Mouse (Mus musculus) adrenal gland, adult (tissue): ENCODE data around the gene BC051142.
A peak's percentile ranks its signal among the peaks of the same experiment; 100 is the strongest.
"Not testable (repeated sequence)": the region's sequence is repeated elsewhere in the genome, so short reads cannot be mapped to it uniquely, and the experiment has no call there.

Experiments
- DNase-seq, 2 experiments: peaks; one replicate each; pipeline ENCODE4 v3.0.0; 2022 to 2023; ENCODE audit warnings: low spot score in 1 of 2; ENCODE audit not compliant: inconsistent age in 2 of 2

BC051142 gene

GRCm38 (mm10) chr17:34398058-34398710 lies 436 bp upstream of the BC051142 start:
- DNase-seq: peak; percentile 50 to 93

DNA sequence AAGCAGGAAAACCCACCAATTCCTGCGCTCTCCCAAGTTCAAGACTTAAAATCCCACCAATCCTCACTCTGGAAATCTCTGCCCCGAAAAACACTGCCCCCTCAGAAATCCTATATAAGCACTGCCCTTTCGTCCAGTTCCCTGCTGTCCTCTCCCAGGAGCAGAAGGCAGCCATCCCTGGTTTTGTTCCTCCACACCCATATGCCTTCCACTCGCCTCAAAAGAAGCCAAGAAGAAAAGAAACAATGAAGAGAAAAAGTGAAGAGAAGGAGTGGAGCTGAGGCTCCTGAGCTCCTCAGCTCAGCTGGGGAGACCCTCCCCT lies 735 bp downstream of the BC051142 start:
- peak in 1 of 2 experiments; percentile 27 for DNase-seq

DNA sequence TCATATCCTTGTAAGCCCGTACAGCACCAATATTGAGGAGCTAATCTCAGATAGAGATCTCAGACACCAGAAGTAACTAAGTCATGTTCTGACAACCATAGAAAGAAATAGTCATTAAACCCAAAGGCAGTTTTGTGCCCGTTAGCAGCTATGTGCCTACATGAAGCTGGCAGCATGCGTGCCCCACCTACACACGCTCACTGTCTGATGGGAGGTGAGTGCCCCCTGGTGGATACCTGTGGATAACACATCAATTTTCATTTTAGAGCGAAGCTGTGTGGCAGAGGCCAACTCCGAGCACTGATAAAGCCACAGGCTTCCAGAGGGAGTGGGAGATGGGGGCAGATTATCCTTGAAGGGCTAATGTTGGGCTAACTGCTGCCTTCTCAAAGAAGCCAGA lies 12.5 kb downstream of the BC051142 start:
- peak; percentile 65 to 90 for DNase-seq

DNA sequence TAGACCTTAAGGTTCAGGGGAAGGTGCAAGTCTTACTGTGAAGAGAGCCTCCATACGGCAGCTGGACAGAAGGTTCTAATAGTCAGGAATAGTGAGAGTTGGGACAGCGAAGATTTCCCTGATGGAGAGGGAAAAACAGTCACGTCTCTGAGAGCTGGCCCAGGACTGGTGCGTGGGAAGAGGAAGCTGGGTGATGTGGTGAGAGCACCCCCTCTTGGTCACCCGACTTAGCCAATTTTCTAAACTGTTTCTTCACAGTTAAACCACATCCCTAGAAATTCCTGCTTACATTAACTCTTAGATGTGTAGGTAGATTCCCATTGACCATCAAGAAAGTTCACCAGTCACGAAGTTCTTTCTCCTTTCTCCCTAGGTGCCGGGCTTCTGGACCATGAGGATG lies 21.4 kb downstream of the BC051142 start:
- DNase-seq: no peak

DNA sequence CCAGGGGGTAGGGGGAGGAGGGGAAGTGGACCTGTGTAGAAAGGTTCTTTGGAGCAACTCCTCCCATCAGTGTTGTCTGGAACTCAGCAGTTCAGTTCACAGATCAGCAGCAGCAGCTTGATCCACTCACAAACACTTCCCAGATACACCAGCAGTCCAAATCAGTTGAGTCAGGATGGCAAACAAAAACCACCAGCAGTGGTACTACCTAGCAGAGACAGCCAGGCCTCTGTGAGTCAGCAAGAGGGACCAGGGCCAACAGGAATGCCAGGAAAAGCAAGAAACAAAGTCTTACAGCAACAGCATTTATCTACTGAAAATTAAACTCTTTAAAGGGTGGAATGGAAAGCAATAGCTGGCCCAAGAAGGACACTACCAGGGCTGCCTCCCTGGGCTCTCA lies 29.0 kb downstream of the BC051142 start:
- DNase-seq: peak; percentile 26 to 39

- peak in 1 of 2 experiments; percentile 33 for DNase-seq
Measured at GRCm38 (mm10) chr17:34437120-34437519, 38.5 kb downstream of the BC051142 start.

DNA sequence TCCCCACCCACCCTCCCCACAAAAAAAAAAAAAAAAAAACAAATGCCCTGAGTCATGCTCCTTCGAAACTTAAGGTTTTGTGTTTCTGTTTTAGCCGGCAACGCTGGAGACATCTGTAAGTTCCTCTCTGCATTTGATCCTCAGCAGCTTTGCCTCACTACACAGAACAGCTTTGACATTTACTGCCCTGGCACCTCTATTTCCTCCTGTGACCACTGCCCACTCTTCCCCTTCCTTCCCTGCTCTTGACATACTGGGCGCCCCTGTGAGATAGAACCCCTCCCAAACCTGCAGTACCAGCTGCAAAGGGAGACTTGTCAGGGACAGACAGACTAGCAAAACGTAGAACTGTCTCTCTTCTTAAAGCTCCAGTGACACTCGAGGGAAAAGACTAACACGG lies 39.0 kb downstream of the BC051142 start:
- DNase-seq: peak in 1 of 2 experiments; percentile 20

DNA sequence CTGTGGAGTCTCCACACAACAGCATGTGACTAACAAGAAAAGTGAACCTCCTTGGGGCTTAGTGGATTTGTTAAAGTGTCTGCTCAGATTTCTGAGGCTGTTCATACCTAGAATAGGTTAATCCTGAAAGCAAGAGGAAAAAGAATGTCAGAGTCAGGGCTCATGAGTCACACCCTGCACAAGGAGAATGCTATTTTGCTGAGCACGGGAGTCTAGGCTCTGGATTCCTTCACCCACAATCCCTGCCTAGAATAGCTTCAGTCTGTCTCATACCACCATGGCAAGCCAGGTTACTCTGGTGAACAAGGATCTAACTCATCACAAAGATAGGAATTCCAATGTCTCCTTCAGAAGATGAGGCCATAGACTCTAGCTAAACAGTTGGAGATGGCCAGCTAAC lies 40.0 kb downstream of the BC051142 start:
- peak in 1 of 2 experiments; percentile 21 for DNase-seq

- peak in 1 of 2 experiments; percentile 60 for DNase-seq
Measured at GRCm38 (mm10) chr17:34439795-34440194, 41.2 kb downstream of the BC051142 start.

GRCm38 (mm10) chr17:34441990-34442389 lies 43.4 kb downstream of the BC051142 start:
- no peak for DNase-seq

DNA sequence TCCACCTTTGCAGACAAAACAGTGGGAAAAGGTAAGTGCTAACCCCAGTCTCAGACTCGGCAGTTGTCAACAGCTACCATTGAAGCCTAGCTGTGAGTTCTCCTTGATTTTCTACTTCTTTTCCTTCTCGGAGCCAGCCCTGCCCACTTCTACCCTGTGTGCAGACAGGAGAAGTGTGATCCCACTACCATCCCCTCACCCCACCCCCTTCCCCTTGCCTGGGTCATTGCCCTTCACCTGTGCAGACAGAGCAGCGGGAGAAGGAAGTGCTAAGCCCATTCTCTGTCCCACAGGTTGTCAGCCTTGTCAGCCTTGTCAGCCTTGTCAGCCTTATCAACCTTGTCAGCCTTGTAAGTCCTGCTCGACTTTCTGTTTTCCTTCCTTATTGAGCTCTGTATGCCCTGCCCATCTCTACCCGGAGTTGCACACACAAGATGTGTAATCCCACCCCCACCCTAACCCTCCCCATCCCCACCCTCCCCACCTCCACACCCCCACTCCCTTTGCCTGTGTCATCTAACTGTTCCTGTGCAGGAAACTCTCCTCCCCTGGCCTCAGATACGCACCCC lies 49.9 kb downstream of the BC051142 start:
- no peak for DNase-seq

- DNase-seq: no peak
Measured at GRCm38 (mm10) chr17:34457668-34458067, 59.0 kb downstream of the BC051142 start.

- no peak for DNase-seq
Measured at GRCm38 (mm10) chr17:34459255-34459654, 60.6 kb downstream of the BC051142 start.

- not testable (repeated sequence) for DNase-seq
Measured at GRCm38 (mm10) chr17:34465906-34466305, 67.3 kb downstream of the BC051142 start.

GRCm38 (mm10) chr17:34470491-34470890 lies 71.9 kb downstream of the BC051142 start:
- DNase-seq: no peak

GRCm38 (mm10) chr17:34475060-34475459 lies 76.4 kb downstream of the BC051142 start:
- DNase-seq: no peak

DNA sequence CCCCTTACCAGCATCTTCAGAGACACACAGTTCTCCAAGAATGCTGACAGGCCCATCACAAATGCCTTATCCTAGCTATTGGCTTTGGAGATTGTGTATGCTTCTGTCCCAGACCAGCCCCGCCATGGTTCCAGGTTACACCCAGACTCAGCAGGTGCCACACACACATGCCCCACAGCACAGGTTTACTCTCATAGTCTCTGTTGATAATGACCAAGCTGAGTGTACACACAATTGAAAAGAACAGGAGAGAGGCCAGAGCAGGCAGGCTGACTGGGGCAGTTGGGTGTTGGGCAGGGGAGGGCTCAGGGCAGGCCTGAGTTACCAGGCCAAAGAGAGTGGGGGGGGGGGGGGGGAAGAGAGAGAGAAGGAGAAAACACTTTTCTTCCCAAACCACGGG lies 77.8 kb downstream of the BC051142 start:
- DNase-seq: no peak

GRCm38 (mm10) chr17:34477238-34478013 lies 78.8 kb downstream of the BC051142 start, which contains the start of gene Btnl4:
Btnl4 (minus strand) TSS chr17:34477318.
- not testable (repeated sequence) for DNase-seq

DNA sequence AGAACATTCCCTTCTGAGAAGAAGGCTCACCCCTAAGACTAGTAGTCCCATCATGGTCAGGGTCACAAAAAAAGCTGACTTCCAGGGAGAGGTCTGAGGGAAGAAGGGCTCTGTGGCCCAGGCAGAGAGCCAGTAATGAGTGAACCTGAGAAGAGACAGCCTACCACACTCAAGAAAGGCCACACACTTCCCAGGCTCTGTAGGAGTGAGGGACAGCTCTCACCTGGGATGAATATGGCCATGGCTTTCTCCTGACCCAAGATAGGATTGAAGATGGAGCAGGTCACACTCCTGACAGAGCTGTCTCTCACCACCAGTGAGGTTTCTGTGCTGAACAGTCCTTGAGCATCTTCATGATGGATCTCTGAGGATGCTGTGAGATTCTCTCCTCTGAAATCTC lies 94.2 kb downstream of the BC051142 start:
- no peak for DNase-seq

GRCm38 (mm10) chr17:34495156-34495555 lies 96.5 kb downstream of the BC051142 start:
- not testable (repeated sequence) for DNase-seq

DNA sequence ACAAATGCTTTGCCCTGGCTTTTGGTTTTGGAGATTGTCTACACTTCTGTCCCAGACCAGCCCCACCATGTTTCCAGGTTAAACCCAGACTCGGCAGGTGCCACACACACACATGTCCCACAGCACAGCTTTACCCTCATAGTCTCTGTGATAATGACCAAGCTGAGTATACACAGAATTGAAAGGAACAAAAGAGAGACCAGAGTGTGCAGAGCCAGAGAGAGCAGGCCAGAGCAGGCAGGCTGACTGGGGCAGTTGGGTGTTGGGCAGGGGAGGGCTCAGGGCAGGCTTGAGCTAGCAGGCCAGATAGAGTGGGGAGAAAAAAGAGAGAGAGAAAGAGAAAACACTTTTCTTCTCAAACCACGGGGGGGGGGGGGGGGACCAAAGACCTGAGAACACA lies 97.9 kb downstream of the BC051142 start:
- no peak for DNase-seq

DNA sequence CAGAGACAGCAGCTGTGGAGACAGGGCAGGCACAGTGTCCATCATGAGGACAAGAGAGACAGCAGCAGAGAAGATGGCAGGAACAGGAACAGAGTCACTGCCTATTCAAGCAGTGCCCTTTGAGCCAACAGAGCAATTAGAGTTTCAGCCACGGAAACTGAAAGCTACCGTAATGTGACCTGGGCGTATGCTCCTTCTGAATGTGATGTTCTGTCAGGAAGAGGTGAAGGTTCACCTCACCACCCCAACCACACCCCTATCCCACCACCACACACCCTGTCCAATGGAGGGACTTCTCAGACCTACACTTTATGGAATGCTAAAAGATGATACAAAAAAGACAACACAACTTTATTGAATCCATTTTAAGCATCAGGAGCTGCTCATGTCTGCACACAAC lies 98.7 kb downstream of the BC051142 start:
- DNase-seq: not testable (repeated sequence)
